Mouse (Mus musculus) C2C12 (cell line): ENCODE results near the gene Efna2. TPM values are rescaled to one million over a fixed set of nuclear protein-coding genes. Genes with fewer than 3 reads are reported as not detected.

Source experiments
- H3K27me3 ChIP-seq: one replicate; pipeline ENCODE4 v1.6.1; 2011; ENCODE audit not compliant: control insufficient read depth, insufficient read depth, insufficient read length
- H3K36me3 ChIP-seq: one replicate; pipeline ENCODE4 v1.6.1; 2011; ENCODE audit not compliant: control insufficient read depth, insufficient read depth
- H3K4me3 ChIP-seq: one replicate; pipeline ENCODE4 v1.5.1; 2011; ENCODE audit warnings: mild to moderate bottlenecking, control low read depth; ENCODE audit not compliant: poor library complexity, insufficient read depth, severe bottlenecking
- H3K79me2 ChIP-seq: one replicate; pipeline ENCODE4 v1.6.1; 2011; ENCODE audit not compliant: control insufficient read depth, insufficient read depth
- H3K79me3 ChIP-seq: one replicate; pipeline ENCODE4 v1.6.1; 2011; ENCODE audit warnings: low read depth, control low read depth
- H3ac ChIP-seq: one replicate; pipeline ENCODE3; 2011; ENCODE audit warnings: low read depth; ENCODE audit not compliant: control insufficient read depth, insufficient read length
- CEBPB ChIP-seq: IDR thresholded peaks from one replicate; pipeline ENCODE4 v1.6.1; 2011; ENCODE audit warnings: low read depth, mild to moderate bottlenecking, control low read depth, moderate library complexity
- CTCF ChIP-seq: IDR thresholded peaks from one replicate; pipeline ENCODE4 v1.5.1; 2011; ENCODE audit not compliant: control insufficient read depth, insufficient read depth, insufficient read length
- FOSL1 ChIP-seq: IDR thresholded peaks from one replicate; pipeline ENCODE4 v1.8.0; 2011; ENCODE audit warnings: mild to moderate bottlenecking, low read length; ENCODE audit not compliant: poor library complexity, insufficient read depth, severe bottlenecking
- MAX ChIP-seq: IDR thresholded peaks from one replicate; pipeline ENCODE4 v1.6.1; 2011; ENCODE audit warnings: mild to moderate bottlenecking, control low read depth
- MYOD1 ChIP-seq: IDR thresholded peaks from one replicate; pipeline ENCODE4 v1.6.1; 2011; ENCODE audit warnings: low read depth; ENCODE audit not compliant: control insufficient read depth, insufficient read length
- MYOG ChIP-seq: IDR thresholded peaks from one replicate; pipeline ENCODE4 v1.6.1; 2011; ENCODE audit not compliant: control insufficient read depth, insufficient read length; ENCODE audit errors: extremely low read depth
- USF1 ChIP-seq: IDR thresholded peaks from one replicate; pipeline ENCODE4 v1.6.1; 2011; ENCODE audit warnings: low read depth, mild to moderate bottlenecking, control low read depth, moderate library complexity
- polyA plus RNA-seq: library from polyadenylated mRNA; unstranded; fragments of >200 nt; fragmentation: generic; extraction: Trizol; gene quantifications from one replicate; pipeline ENCODE4 v1.2.1, GENCODE M21; 2012; ENCODE audit warnings: missing spikeins

Gene Efna2
- polyA plus RNA-seq, 1 experiment = 3.2 TPM

DNA sequence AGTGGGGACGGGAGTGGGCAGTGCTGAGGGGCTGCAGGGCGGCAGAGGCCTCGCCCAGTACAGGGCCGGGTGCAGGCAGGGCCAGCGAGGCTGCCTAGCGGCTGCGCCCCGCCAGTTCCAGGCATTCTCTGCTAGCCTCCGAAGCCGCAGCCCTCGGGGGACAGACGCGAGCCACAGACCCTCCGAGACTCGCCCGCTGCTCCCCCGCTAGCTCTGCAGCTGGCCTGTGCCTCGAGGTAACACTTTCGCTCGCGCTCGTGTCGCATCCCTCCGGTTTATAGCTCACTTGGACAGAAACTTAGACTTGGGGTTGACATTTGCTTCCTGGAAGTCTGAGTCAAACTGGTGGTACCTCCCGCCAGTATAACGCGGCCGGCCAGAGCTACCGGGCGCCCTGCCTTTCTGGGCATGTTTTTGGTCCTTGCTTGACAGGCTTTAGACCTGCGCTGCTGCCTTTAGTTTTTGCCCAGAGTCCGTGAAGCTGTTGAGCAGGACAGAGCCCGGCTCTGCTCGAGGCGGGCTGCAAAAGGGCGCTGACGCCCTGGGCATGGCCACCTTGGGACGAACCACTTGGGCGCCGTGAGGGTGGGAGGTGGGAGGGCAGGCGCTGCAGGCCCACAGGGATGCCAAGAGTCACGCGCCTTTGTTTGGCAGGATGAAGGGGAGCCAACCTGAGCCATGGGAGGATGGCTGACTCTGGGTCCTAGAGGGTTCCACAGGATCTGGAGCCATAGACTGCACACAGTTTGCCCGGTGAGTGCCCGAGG is 7.3 kb upstream of the Efna2 start:
- Histone ChIP-seq H3ac (peak overlapping the region; percentile 9), H3K27me3 (no peaks in the 10 kb centered on the region), H3K79me2 (peaks cover 25% of the 10 kb centered on the region), H3K4me3 (peak overlapping the region; percentile 41), H3K36me3 (peaks cover 31% of the 10 kb centered on the region), H3K79me3 (peaks cover 13% of the 10 kb centered on the region)
- TF ChIP-seq CEBPB = no peak
- TF ChIP-seq MAX = no peak
- TF ChIP-seq FOSL1 = no peak
- TF ChIP-seq USF1 = no peak
- no peak for TF ChIP-seq CTCF
- TF ChIP-seq MYOD1 = no peak
- no peak for TF ChIP-seq MYOG

DNA sequence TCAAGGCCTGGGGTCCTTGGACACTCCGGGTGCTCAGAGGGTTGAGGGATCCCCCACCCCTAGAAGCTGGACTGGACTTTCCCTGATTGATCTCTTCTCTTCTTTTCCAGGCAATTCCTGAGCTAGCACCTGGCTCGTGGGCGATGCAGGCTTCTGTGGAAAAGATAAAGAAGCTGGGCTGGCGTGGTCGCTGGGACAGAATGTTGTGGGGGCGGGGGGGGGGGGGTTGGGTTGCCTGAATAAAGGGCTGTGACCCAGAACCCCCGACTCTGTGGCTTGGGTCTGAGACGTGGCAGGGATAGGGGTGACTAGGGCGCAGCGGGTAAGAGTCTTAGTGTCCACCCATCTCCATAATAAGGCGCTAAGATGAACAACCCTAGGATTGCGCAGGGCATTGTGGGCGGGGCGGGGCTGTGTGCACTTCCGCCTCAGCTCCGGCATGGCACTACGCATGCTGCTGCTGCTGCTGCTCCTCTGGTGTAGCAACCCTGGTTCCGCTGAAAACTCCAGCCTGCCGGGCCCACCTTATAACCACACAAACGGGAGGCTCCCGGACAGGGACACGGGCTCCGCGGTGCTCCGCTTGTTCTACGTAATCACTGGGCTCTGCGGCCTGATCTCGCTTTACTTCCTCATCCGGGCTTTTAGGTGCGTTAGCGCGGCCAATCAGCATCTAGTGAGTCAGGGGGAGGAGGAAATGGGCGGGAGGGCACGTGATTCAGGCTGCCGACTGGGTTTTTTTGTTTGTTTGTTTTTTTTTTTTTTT is 6.6 kb upstream of the Efna2 start, which contains the start of gene 1600002K03Rik:
1600002K03Rik (plus strand) TSS at position 418 of the 766 bp plus-strand sequence.
- Histone ChIP-seq H3K79me2 (peaks cover 25% of the 10 kb centered on the region), H3K27me3 (no peaks in the 10 kb centered on the region), H3K36me3 (peaks cover 31% of the 10 kb centered on the region), H3K4me3 (peak within 1 kb of the TSS; percentile 41), H3ac (peak within 1 kb of the TSS; percentile 93), H3K79me3 (peaks cover 13% of the 10 kb centered on the region)
- TF ChIP-seq MYOG (no peak), CTCF (no peak), MYOD1 (no peak), MAX (peak; percentile 44), CEBPB (peak; percentile 40), FOSL1 (no peak), USF1 (peak; percentile 94)

DNA sequence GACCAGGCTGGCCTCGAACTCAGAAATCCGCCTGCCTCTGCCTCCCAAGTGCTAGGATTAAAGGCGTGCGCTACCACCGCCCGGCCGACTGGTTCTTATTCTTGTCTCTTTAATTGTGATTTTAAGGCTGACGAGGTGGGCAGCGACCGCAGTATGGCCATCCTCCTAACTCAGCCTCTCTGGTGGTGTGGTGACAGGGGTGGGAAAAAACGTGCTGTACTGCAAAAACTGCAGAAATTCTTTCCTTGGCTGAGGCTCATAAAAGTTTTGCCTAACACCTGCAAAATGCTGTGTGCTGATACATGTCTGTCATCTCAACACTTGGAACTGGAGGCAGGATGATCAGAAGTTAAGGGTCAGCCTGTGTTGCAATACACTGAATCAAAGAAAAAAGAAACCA is 5.9 kb upstream of the Efna2 start:
- Histone ChIP-seq H3K79me2 (peaks cover 25% of the 10 kb centered on the region), H3K4me3 (peak overlapping the region; percentile 41), H3K27me3 (no peaks in the 10 kb centered on the region), H3K79me3 (peaks cover 13% of the 10 kb centered on the region), H3ac (peak overlapping the region; percentile 60), H3K36me3 (peaks cover 31% of the 10 kb centered on the region)
- TF ChIP-seq MYOG (no peak), CEBPB (peak; percentile 40), MYOD1 (no peak)

DNA sequence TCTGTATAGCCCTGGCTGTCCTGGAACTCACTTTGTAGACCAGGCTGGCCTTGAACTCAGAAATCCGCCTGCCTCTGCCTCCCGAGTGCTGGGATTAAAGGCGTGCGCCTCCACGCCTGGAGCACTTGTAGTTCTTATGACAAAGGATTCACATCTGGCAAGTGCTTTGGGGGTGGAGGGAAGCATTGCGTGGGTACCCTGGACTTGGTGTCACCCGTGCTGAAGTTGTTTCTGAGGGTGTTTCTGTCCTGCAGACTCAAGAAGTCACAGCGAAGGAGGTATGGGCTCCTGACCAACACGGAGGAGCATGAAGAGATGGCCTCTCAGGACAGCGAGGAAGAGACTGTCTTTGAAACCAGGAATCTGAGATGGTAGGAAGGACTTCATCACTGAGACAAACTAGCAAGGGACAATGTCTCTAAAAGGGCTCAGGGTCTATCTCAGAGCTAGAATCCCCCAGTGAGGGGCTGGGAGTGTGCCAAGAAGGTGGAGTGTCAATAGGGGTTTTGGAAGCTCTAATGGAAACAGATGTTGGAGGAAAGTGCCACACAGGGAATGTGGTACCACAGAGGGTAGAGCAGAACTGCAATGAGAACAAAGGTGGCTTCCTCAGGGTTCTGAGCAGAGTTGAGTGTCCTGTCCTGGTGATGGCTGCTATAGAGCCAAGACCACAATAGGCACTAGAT is 5.2 kb upstream of the Efna2 start:
- no peak for TF ChIP-seq USF1
- Histone ChIP-seq H3K27me3 (no peaks in the 10 kb centered on the region), H3K4me3 (no peak overlapping the region), H3K79me2 (peaks cover 18% of the 10 kb centered on the region), H3ac (no peak overlapping the region), H3K79me3 (peaks cover 9% of the 10 kb centered on the region), H3K36me3 (peaks cover 31% of the 10 kb centered on the region)

DNA sequence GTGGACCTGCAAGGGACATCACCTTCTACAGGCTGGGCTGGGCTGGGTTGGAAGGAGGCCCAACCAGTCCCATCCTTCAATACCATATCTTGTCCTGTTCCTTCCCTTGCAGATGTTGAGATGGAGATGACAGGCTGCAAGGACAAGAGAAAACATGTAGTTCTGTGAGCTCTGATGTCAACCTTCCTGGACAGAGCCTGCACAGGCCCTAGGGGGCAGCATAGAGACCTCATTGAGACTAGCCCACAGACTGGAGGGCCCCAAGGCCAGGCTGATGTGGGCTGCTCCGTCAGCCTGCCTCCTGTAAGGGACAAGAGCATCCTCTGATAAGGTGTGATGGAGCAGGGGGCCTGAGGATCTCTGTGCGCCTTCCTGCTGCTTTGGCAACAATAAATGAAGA is 4.6 kb upstream of the Efna2 start:
- Histone ChIP-seq H3K27me3 (no peaks in the 10 kb centered on the region), H3K79me2 (peaks cover 12% of the 10 kb centered on the region), H3K4me3 (no peak overlapping the region), H3ac (no peak overlapping the region), H3K36me3 (peaks cover 26% of the 10 kb centered on the region), H3K79me3 (peaks cover 4% of the 10 kb centered on the region)
- TF ChIP-seq CTCF = peak; percentile 49
- no peak for TF ChIP-seq FOSL1
- TF ChIP-seq MYOG = no peak
